24 mouse cellular contexts compared by ENCODE assay signal in genomic region chr19:32244881-32245280, GRCm38 (mm10).
A peak's percentile ranks its signal among the peaks of the same experiment; 100 is the strongest.
DNase-seq lines count a peak whose midpoint lies in the region; TF ChIP-seq lines count a peak whose summit lies in the region.
"Had no signal": no experiment of that assay in that cellular context is flagged by ENCODE, and none has a peak within 500 bp of the region (broad histone marks: within the 10 kb centered on the region; RNA-seq: fewer than 3 reads in every experiment).

No protein-coding gene starts in this region.

- no peaks in the 10 kb centered on the region for H3K27me3 ChIP-seq in spleen, adult 2 months (ENCODE audit: control insufficient read depth, insufficient read depth, low read length)
- no peaks in the 10 kb centered on the region for H3K27me3 ChIP-seq in splenic B cell, adult 2 months (ENCODE audit: control insufficient read depth, insufficient read depth, low read length, poor library complexity, severe bottlenecking)
- H3K27me3 ChIP-seq: embryonic facial prominence, embryonic 12.5 days; embryonic facial prominence, embryonic 15.5 days; hindbrain, embryonic 12.5 days; hindbrain, embryonic 15.5 days; Patski had no signal

- peak overlapping the region; percentile 69; the same call in 1 of the 2 replicates for H3K27ac ChIP-seq in spleen, adult 2 months (ENCODE audit: insufficient read depth, low read length)
- H3K27ac ChIP-seq in bone marrow, adult 2 months (ENCODE audit: control insufficient read depth, insufficient read depth, low read depth, low read length, poor library complexity) = peak overlapping the region; percentile 66; the same call in 1 of the 2 replicates
- H3K27ac ChIP-seq: embryonic facial prominence, embryonic 12.5 days; embryonic facial prominence, embryonic 15.5 days; gastrocnemius, adult 2 months; hindbrain, embryonic 12.5 days; hindbrain, embryonic 15.5 days had no signal

- peaks cover 21% of the 10 kb centered on the region for H3K4me1 ChIP-seq in spleen, adult 2 months (ENCODE audit: control insufficient read depth, insufficient read depth, insufficient read length)
- peaks cover 7% of the 10 kb centered on the region; the same call in 1 of the 2 replicates for H3K4me1 ChIP-seq in bone marrow, adult 2 months (ENCODE audit: control insufficient read depth, insufficient read depth, low read length)
- H3K4me1 ChIP-seq: embryonic facial prominence, embryonic 12.5 days; embryonic facial prominence, embryonic 15.5 days; hindbrain, embryonic 12.5 days; hindbrain, embryonic 15.5 days had no signal

- TF ChIP-seq CTCF in spleen, adult 2 months (IDR thresholded peaks at IDR 0.05; ENCODE audit: extremely low read depth, insufficient read depth, insufficient read length, insufficient replicate concordance) = no peak
- no peak for TF ChIP-seq CTCF in bone marrow, adult 2 months (IDR thresholded peaks at IDR 0.05; ENCODE audit: control insufficient read depth, insufficient read depth, low read length)

- WGBS in spleen, adult 2 months = 30% methylated on average over 4 of the region's 4 CpGs
- 42% methylated on average over 4 of the region's 4 CpGs for WGBS in bone marrow, adult 2 months

- no peak for DNase-seq in spleen, adult 2 months (ENCODE audit: low read depth in 1 of 2, low spot score in 2 of 2)
- DNase-seq in spleen, adult 18-20 months = no peak
- peak; percentile 27 for DNase-seq in CD4-positive, CD25-positive, alpha-beta regulatory T cell, adult 2 months (ENCODE audit: low read depth, low spot score)
- DNase-seq in splenic B cell, adult 2 months (ENCODE audit: low read depth, low spot score) = peak; percentile 66
- DNase-seq in ovary, adult 18-20 months (ENCODE audit: low spot score) = no peak
- no peak for DNase-seq in urinary bladder, adult 2 months (ENCODE audit: low spot score)
- no peak for DNase-seq in T-cell, adult 2 months (ENCODE audit: low spot score)
- DNase-seq: adrenal gland, adult 2 months; adrenal gland, postnatal 14 days; cerebellum, adult 11-12 months; cerebellum, adult 8-10 months; cerebellum, postnatal 10 days; cerebellum, postnatal 36 days; embryo, embryonic 11 days; forebrain, postnatal 0 days; gastrocnemius, adult 2 months; gastrocnemius, postnatal 14 days; heart, adult 11 months had no signal

- H3K4me3 ChIP-seq in spleen, adult 2 months (ENCODE audit: extremely low read depth, insufficient read depth, insufficient read length) = no peak overlapping the region
- no peak overlapping the region for H3K4me3 ChIP-seq in bone marrow, adult 2 months (replicated peaks; ENCODE audit: control insufficient read depth, low read depth, low read length)
- H3K4me3 ChIP-seq: embryonic facial prominence, embryonic 12.5 days; embryonic facial prominence, embryonic 15.5 days; gastrocnemius, adult 2 months; hindbrain, embryonic 12.5 days; hindbrain, embryonic 15.5 days had no signal

- no peaks in the 10 kb centered on the region for H3K36me3 ChIP-seq in spleen, adult 2 months (ENCODE audit: control insufficient read depth, insufficient read depth, low read length)
- H3K36me3 ChIP-seq in splenic B cell, adult 2 months (ENCODE audit: control insufficient read depth, insufficient read depth, low read length, poor library complexity, severe bottlenecking) = no peaks in the 10 kb centered on the region
- H3K36me3 ChIP-seq: embryonic facial prominence, embryonic 12.5 days; embryonic facial prominence, embryonic 15.5 days; hindbrain, embryonic 12.5 days; hindbrain, embryonic 15.5 days had no signal

- no peak for TF ChIP-seq POLR2A in spleen, adult 2 months (IDR thresholded peaks at IDR 0.05; ENCODE audit: low read depth, low read length)
- no peak for TF ChIP-seq POLR2A in bone marrow, adult 2 months (IDR thresholded peaks at IDR 0.05; ENCODE audit: borderline replicate concordance, control insufficient read depth, low read depth, low read length)

Comparison
In these comparisons a context has a peak if more than half of its experiments do, and no peak if none do; other contexts are left out.
1. DNase-seq: peak in CD4-positive, CD25-positive, alpha-beta regulatory T cell, adult 2 months (single experiment) and splenic B cell, adult 2 months (single experiment); none in spleen, adult 2 months (0 of 2), spleen, adult 18-20 months (0 of 2), ovary, adult 18-20 months (single experiment), urinary bladder, adult 2 months (single experiment) and T-cell, adult 2 months (single experiment).